Mouse (Mus musculus) E14TG2a.4 (cell line): ENCODE measurements around the gene Csdc2.
A peak's percentile ranks its signal among the peaks of the same experiment; 100 is the strongest.

Experiments used
- H3K27me3 ChIP-seq: 2 replicates; pipeline ENCODE4 v1.6.1; 2014; ENCODE audit warnings: low read length, control low read depth; ENCODE audit not compliant: insufficient read depth
- H3K36me3 ChIP-seq: 2 replicates; pipeline ENCODE4 v1.6.1; 2014; ENCODE audit warnings: low read length, control low read depth; ENCODE audit not compliant: insufficient read depth
- H3K4me1 ChIP-seq: replicated peaks from 2 replicates; pipeline ENCODE4 v1.6.1; 2014; ENCODE audit warnings: low read depth, low read length, control low read depth
- H3K4me3 ChIP-seq: replicated peaks from 2 replicates; pipeline ENCODE4 v1.5.1; 2014; ENCODE audit warnings: mild to moderate bottlenecking, low read length
- H3K9me3 ChIP-seq: 2 replicates; pipeline ENCODE4 v1.6.1; 2014; ENCODE audit warnings: low read length, control low read depth
- CTCF ChIP-seq: conservative IDR thresholded peaks from 2 replicates; pipeline ENCODE4 v1.5.1; 2014; ENCODE audit warnings: low read length
- NANOG ChIP-seq: IDR thresholded peaks from 2 replicates; pipeline ENCODE4 v1.6.1; 2014; ENCODE audit warnings: borderline replicate concordance, low read length, mixed read lengths
- POU5F1 ChIP-seq: IDR thresholded peaks from 2 replicates; pipeline ENCODE4 v1.6.1; 2014; ENCODE audit warnings: low read length, borderline replicate concordance

Gene Csdc2

GRCm38 (mm10) chr15:81936679-81937078 is at the start of gene Csdc2:
TSS of gene Csdc2 (plus strand) at chr15:81936759.
- Histone ChIP-seq H3K4me1 (peaks cover 48% of the 10 kb centered on the region), H3K4me3 (peak within 1 kb of the TSS; percentile 65), H3K9me3 (no peaks in the 10 kb centered on the region), H3K36me3 (no peaks in the 10 kb centered on the region), H3K27me3 (peaks cover 27% of the 10 kb centered on the region)
- TF ChIP-seq POU5F1 (no peak), CTCF (no peak), NANOG (no peak)

GRCm38 (mm10) chr15:81886795-81887550 is 49.6 kb upstream of the Csdc2 start:
- Histone ChIP-seq H3K4me3 (no peak overlapping the region), H3K9me3 (no peaks in the 10 kb centered on the region), H3K4me1 (peaks cover 77% of the 10 kb centered on the region), H3K36me3 (peaks cover 82% of the 10 kb centered on the region), H3K27me3 (no peaks in the 10 kb centered on the region)
- TF ChIP-seq CTCF (no peak), POU5F1 (no peak)

- H3K36me3 ChIP-seq: peaks cover 88% of the 10 kb centered on the region
- no peaks in the 10 kb centered on the region for H3K27me3 ChIP-seq
- TF ChIP-seq CTCF (no peak), POU5F1 (no peak), NANOG (no peak)
- H3K4me1 ChIP-seq: peaks cover 87% of the 10 kb centered on the region
- no peaks in the 10 kb centered on the region for H3K9me3 ChIP-seq
- H3K4me3 ChIP-seq: no peak overlapping the region
Observed at GRCm38 (mm10) chr15:81889175-81889574, 47.4 kb upstream of the Csdc2 start.

- Histone ChIP-seq H3K9me3 (no peaks in the 10 kb centered on the region), H3K4me3 (0 out of 2 replicates have a peak overlapping the region, but pooled peaks have one; percentile 41), H3K27me3 (no peaks in the 10 kb centered on the region), H3K36me3 (peaks cover 93% of the 10 kb centered on the region), H3K4me1 (peaks cover 83% of the 10 kb centered on the region)
- TF ChIP-seq POU5F1: no peak
- no peak for TF ChIP-seq CTCF
Observed at GRCm38 (mm10) chr15:81891140-81891802, 45.3 kb upstream of the Csdc2 start.

- Histone ChIP-seq H3K4me3 (peak overlapping the region; percentile 41), H3K4me1 (peaks cover 76% of the 10 kb centered on the region), H3K27me3 (no peaks in the 10 kb centered on the region), H3K9me3 (no peaks in the 10 kb centered on the region), H3K36me3 (peaks cover 94% of the 10 kb centered on the region)
- TF ChIP-seq NANOG (no peak), POU5F1 (no peak), CTCF (no peak)
Observed at GRCm38 (mm10) chr15:81891822-81892580, 44.6 kb upstream of the Csdc2 start.

- Histone ChIP-seq H3K36me3 (peaks cover 95% of the 10 kb centered on the region), H3K27me3 (no peaks in the 10 kb centered on the region), H3K4me1 (peaks cover 57% of the 10 kb centered on the region), H3K9me3 (no peaks in the 10 kb centered on the region), H3K4me3 (no peak overlapping the region)
- TF ChIP-seq POU5F1 (no peak), NANOG (no peak), CTCF (no peak)
Observed at GRCm38 (mm10) chr15:81894002-81894401, 42.6 kb upstream of the Csdc2 start.

- Histone ChIP-seq H3K36me3 (peaks cover 93% of the 10 kb centered on the region), H3K27me3 (no peaks in the 10 kb centered on the region), H3K9me3 (no peaks in the 10 kb centered on the region), H3K4me1 (peaks cover 34% of the 10 kb centered on the region), H3K4me3 (no peak overlapping the region)
- TF ChIP-seq POU5F1 (no peak), NANOG (no peak), CTCF (no peak)
Observed at GRCm38 (mm10) chr15:81896407-81896806, 40.2 kb upstream of the Csdc2 start.

- Histone ChIP-seq H3K9me3 (no peaks in the 10 kb centered on the region), H3K4me3 (no peak overlapping the region)
- TF ChIP-seq CTCF: no peak
Observed at GRCm38 (mm10) chr15:81897607-81898285, 38.8 kb upstream of the Csdc2 start.

More at GRCm38 (mm10) chr15:81897607-81898285, 38.8 kb upstream of the Csdc2 start:
- Histone ChIP-seq H3K27me3 (no peaks in the 10 kb centered on the region), H3K4me1 (peaks cover 21% of the 10 kb centered on the region), H3K36me3 (peaks cover 95% of the 10 kb centered on the region)
